Mouse (Mus musculus): ENCODE results near the gene Polr2e. TPM values are rescaled to one million over a fixed set of nuclear protein-coding genes. Genes with fewer than 3 reads are reported as not detected.

Gene Polr2e
- polyA plus RNA-seq, 1 experiment from 2014 or later = 206 TPM

DNA sequence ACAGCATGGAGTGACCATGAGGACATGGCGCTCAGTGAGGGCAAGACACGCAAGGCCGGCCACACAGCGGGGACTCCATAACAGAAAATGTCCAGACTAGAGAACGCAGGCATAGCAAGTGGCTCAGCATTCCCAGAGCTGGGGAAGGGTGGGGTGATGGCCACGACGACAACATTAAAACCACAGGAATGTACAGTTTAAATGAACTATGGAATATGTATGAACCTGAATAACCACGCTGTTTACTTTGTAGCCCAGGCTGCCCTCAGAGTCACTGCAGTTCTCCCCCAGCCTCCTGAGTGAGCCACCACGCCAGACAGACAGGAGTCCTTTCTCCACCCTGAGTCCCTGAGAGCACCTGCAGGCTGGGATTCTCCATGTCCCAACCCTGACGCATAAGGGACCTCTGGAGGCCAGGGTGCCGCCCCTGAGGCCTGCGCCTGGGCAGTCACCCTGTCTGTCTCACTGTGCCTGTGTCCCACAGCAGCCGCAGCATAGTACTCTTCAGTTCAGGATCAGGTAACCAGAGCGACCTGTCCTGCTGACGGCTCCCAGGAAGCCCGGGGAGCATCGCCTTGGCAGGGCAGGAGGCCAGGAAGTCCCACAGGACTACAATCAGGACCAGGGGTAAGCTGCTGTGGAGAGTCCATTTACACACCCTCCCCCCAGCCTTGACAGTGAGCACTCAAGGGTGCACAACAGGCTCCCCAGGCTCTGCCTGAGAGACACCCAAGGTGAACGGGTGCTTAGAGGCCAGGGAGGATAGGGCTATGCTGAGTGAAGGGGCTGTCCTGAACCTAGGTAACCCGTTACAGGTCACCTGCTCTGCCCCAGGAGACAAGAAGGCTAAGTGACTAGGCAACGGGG is 33.3 kb upstream of the Polr2e start:
- Histone ChIP-seq H3K36me3 (peaks cover 3% of the 10 kb centered on the region; the same call in 1 of the 2 replicates), H3K4me1 (replicated peaks) (peaks cover 24% of the 10 kb centered on the region), H3K4me3 (replicated peaks) (no peak overlapping the region), H3K27ac (no peak overlapping the region), H3K27me3 (replicated peaks) (no peaks in the 10 kb centered on the region), H3K9me3 (no peaks in the 10 kb centered on the region), H3K9ac (no peak overlapping the region), H3K4me2 (replicated peaks) (no peak overlapping the region)
- no peak for ATAC-seq
- 86% methylated on average over 20 of the region's 20 CpGs for WGBS

GRCm38 (mm10) chr10:80071516-80071900 is 31.9 kb upstream of the Polr2e start:
- peaks cover 3% of the 10 kb centered on the region; the same call in 1 of the 2 replicates for H3K36me3 ChIP-seq
- no peaks in the 10 kb centered on the region for H3K27me3 ChIP-seq (replicated peaks)
- peak overlapping the region; percentile 31; the same call in 1 of the 2 replicates for H3K9ac ChIP-seq
- peaks cover 24% of the 10 kb centered on the region for H3K4me1 ChIP-seq (replicated peaks)
- no peaks in the 10 kb centered on the region for H3K9me3 ChIP-seq
- H3K4me2 ChIP-seq (replicated peaks) = no peak overlapping the region
- H3K4me3 ChIP-seq (replicated peaks) = no peak overlapping the region
- no peak for ATAC-seq
- 79% methylated on average over 3 of the region's 3 CpGs for WGBS
- peak overlapping the region; percentile 76 for H3K27ac ChIP-seq

- WGBS = 59% methylated on average over 9 of the region's 9 CpGs
- Histone ChIP-seq H3K4me1 (replicated peaks) (peaks cover 23% of the 10 kb centered on the region), H3K9ac (peak overlapping the region; percentile 31; the same call in 1 of the 2 replicates)
These were observed 31.4 kb upstream of the Polr2e start for GRCm38 (mm10) chr10:80070837-80071515.

DNA sequence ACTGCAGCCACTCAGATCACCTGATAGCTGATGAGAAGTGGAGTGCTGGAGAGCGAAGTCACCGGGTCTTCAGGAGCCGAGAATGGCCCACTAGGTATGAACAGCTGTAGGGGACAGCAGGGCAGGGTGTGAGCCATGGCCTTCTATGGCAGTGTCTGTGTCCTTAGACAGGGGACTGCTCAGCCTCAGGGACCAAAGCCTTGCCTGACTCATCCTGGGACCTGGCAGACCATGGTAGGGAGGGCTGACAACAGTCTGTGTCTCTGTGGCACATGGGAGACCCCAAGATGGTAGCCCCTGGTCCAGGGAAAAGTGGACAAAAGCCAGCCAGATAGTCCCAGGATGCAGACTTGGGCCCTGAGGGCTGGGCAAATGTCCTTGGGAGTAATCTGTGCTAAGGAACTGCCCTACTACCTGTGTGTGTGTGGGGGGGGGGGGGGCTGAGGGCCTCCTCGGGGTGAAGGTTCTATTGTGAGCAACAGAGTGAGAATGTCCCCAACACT is 30.4 kb upstream of the Polr2e start:
- H3K4me1 ChIP-seq (replicated peaks) = peaks cover 13% of the 10 kb centered on the region
- no peaks in the 10 kb centered on the region for H3K27me3 ChIP-seq (replicated peaks)
- no peak overlapping the region for H3K4me2 ChIP-seq (replicated peaks)
- H3K9me3 ChIP-seq = no peaks in the 10 kb centered on the region
- peaks cover 3% of the 10 kb centered on the region; the same call in 1 of the 2 replicates for H3K36me3 ChIP-seq
- no peak overlapping the region for H3K27ac ChIP-seq
- no peak overlapping the region for H3K4me3 ChIP-seq (replicated peaks)
- WGBS = 94% methylated on average over 4 of the region's 4 CpGs
- no peak for ATAC-seq
- H3K9ac ChIP-seq = no peak overlapping the region

More at GRCm38 (mm10) chr10:80070837-80071515, 31.4 kb upstream of the Polr2e start:
- Histone ChIP-seq H3K4me3 (replicated peaks) (no peak overlapping the region), H3K27me3 (replicated peaks) (no peaks in the 10 kb centered on the region), H3K27ac (peak overlapping the region; percentile 76), H3K9me3 (no peaks in the 10 kb centered on the region), H3K36me3 (peaks cover 3% of the 10 kb centered on the region; the same call in 1 of the 2 replicates), H3K4me2 (replicated peaks) (no peak overlapping the region)
- peak; percentile 78 for ATAC-seq

DNA sequence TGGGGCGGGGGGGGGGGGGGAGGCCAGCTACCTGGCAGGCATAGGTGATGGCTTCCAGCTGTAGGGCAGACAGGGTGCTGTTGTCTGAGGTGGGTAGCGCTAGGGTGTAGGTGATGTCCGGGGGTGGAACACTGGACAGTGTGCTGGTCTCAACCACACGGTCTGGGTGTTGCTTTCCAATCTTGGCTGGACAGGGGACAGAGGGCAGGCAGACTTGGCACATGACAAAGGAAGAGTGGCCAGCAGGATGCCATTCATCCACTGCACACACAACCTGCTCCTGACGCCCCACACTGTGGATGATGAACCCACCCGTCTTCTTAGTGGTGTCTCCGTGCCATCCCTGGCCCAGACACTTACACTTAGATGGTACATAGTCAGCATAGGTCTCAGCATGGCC is 29.7 kb upstream of the Polr2e start:
- H3K4me1 ChIP-seq (replicated peaks) = peaks cover 9% of the 10 kb centered on the region
- no peaks in the 10 kb centered on the region for H3K9me3 ChIP-seq
- H3K9ac ChIP-seq = no peak overlapping the region
- H3K27me3 ChIP-seq (replicated peaks) = no peaks in the 10 kb centered on the region
- no peak overlapping the region for H3K4me3 ChIP-seq (replicated peaks)
- H3K4me2 ChIP-seq (replicated peaks) = no peak overlapping the region
- ATAC-seq = no peak
- no peak overlapping the region for H3K27ac ChIP-seq
- peaks cover 5% of the 10 kb centered on the region; the same call in 1 of the 2 replicates for H3K36me3 ChIP-seq
- 90% methylated on average over 6 of the region's 7 CpGs for WGBS

GRCm38 (mm10) chr10:80063877-80064650 is 24.5 kb upstream of the Polr2e start:
- Histone ChIP-seq H3K4me2 (replicated peaks) (no peak overlapping the region), H3K9me3 (no peaks in the 10 kb centered on the region), H3K9ac (no peak overlapping the region), H3K36me3 (peaks cover 27% of the 10 kb centered on the region), H3K27ac (no peak overlapping the region; the same call in 1 of the 2 replicates), H3K4me1 (replicated peaks) (no peaks in the 10 kb centered on the region), H3K27me3 (replicated peaks) (no peaks in the 10 kb centered on the region), H3K4me3 (replicated peaks) (no peak overlapping the region)
- WGBS = 75% methylated on average over 23 of the region's 23 CpGs
- no peak for ATAC-seq

DNA sequence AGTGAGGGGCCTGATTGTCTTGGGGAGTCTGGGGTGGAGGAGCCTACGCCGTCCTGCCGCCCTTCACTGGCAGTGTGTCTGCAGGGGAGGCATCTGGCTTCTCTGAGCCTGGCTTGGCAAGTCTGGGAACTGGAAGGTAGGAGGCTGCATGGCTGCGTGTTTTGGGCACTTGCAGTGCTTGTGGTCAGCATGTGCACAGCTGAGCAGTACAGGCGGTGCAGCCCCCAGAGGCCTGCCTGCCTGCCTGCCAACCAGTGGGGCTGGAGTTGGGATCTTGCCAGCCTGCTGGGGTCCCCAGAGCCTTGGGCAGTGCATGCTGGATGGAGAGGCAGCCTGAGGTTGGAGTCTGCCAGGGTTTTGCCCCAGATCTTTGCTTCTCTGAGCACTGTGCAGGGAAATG is 23.5 kb upstream of the Polr2e start:
- H3K9me3 ChIP-seq = no peaks in the 10 kb centered on the region
- H3K4me3 ChIP-seq (replicated peaks) = no peak overlapping the region
- H3K36me3 ChIP-seq = peaks cover 35% of the 10 kb centered on the region
- H3K27me3 ChIP-seq (replicated peaks) = no peaks in the 10 kb centered on the region
- H3K4me1 ChIP-seq (replicated peaks) = no peaks in the 10 kb centered on the region
- no peak for ATAC-seq
- H3K27ac ChIP-seq = no peak overlapping the region
- no peak overlapping the region for H3K4me2 ChIP-seq (replicated peaks)
- no peak overlapping the region for H3K9ac ChIP-seq
- 91% methylated on average over 5 of the region's 5 CpGs for WGBS

DNA sequence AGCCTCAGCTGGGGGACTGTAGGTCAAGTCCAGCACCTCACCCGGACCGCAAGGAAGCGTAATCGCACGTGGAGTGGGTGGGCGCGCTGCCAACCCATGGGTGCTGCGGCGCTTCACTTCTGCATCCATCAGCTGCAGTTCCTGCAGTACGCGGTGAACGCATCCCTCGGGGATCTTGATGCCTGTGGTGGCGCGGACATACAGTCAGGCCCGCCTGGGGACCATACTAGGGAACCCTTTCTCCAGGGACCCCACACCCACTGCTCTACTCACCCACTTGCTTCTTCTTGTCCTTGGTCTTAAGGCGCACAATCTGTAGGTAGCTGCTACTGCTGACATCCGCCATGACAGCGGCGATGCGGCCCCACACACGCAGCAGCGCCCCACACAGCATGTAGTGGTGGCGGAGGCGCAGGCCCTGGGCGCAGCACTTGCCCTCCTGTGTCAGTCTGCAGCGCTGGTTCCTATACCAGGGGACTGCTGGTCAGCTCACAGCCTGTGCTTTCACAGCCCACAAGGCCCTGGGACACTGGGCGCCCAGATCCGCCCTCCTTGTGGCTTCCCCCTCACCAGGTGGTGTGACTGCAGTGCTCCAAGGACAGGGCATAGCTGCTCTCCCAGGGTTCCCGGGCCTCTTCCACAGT is 18.2 kb upstream of the Polr2e start:
- H3K9ac ChIP-seq = no peak overlapping the region

GRCm38 (mm10) chr10:80056976-80057682 is 17.5 kb upstream of the Polr2e start:
- H3K27ac ChIP-seq = no peak overlapping the region
- H3K36me3 ChIP-seq = peaks cover 41% of the 10 kb centered on the region
- H3K4me3 ChIP-seq (replicated peaks) = no peak overlapping the region
- no peak overlapping the region for H3K4me2 ChIP-seq (replicated peaks)
- WGBS = 89% methylated on average over 27 of the region's 27 CpGs
- no peak overlapping the region for H3K9ac ChIP-seq
- no peak for ATAC-seq
- no peaks in the 10 kb centered on the region for H3K9me3 ChIP-seq
- no peaks in the 10 kb centered on the region for H3K27me3 ChIP-seq (replicated peaks)
- peaks cover 20% of the 10 kb centered on the region for H3K4me1 ChIP-seq (replicated peaks)

More for the DNA sequence above, 18.2 kb upstream of the Polr2e start:
- Histone ChIP-seq H3K4me2 (replicated peaks) (no peak overlapping the region), H3K9me3 (no peaks in the 10 kb centered on the region), H3K27ac (no peak overlapping the region), H3K4me1 (replicated peaks) (peaks cover 17% of the 10 kb centered on the region), H3K4me3 (replicated peaks) (no peak overlapping the region), H3K36me3 (peaks cover 44% of the 10 kb centered on the region), H3K27me3 (replicated peaks) (no peaks in the 10 kb centered on the region)
- no peak for ATAC-seq
- WGBS = 77% methylated on average over 30 of the region's 30 CpGs

GRCm38 (mm10) chr10:80056506-80056905 is 16.9 kb upstream of the Polr2e start:
- Histone ChIP-seq H3K4me1 (replicated peaks) (peaks cover 26% of the 10 kb centered on the region), H3K4me2 (replicated peaks) (peak overlapping the region; percentile 33), H3K9ac (no peak overlapping the region), H3K36me3 (peaks cover 39% of the 10 kb centered on the region), H3K27ac (peak overlapping the region; percentile 22; the same call in 1 of the 2 replicates), H3K4me3 (replicated peaks) (no peak overlapping the region), H3K9me3 (no peaks in the 10 kb centered on the region), H3K27me3 (replicated peaks) (no peaks in the 10 kb centered on the region)
- 77% methylated on average over 4 of the region's 4 CpGs for WGBS
- no peak for ATAC-seq

- Histone ChIP-seq H3K9ac (0 out of 2 replicates have a peak overlapping the region, but pooled peaks have one; percentile 14), H3K4me1 (replicated peaks) (peaks cover 32% of the 10 kb centered on the region), H3K9me3 (no peaks in the 10 kb centered on the region), H3K36me3 (peaks cover 39% of the 10 kb centered on the region), H3K4me3 (replicated peaks) (no peak overlapping the region), H3K27ac (peak overlapping the region; percentile 54; the same call in 1 of the 2 replicates), H3K4me2 (replicated peaks) (peak overlapping the region; percentile 77), H3K27me3 (replicated peaks) (no peaks in the 10 kb centered on the region)
- WGBS = 66% methylated on average over 9 of the region's 10 CpGs
- ATAC-seq = no peak
These were observed 16.3 kb upstream of the Polr2e start for GRCm38 (mm10) chr10:80055891-80056290.

Data from intestine, embryonic 15.5 days (tissue).